Mouse (Mus musculus) embryonic facial prominence, embryonic 10.5 days (tissue): ENCODE results near the gene Nmt1. TPM values are rescaled to one million over a fixed set of nuclear protein-coding genes. Genes with fewer than 3 reads are reported as not detected.

Experiments
- DNase-seq: peaks from one replicate; pipeline ENCODE4 v3.0.0-alpha.2; 2017; ENCODE audit warnings: low spot score
- H3K27ac ChIP-seq: fragments of 300-500 bp; sonication (generic); replicated peaks from 2 replicates; pipeline ENCODE4 v1.5.1; 2016; ENCODE audit warnings: mild to moderate bottlenecking
- H3K27me3 ChIP-seq: fragments of 300-500 bp; sonication (generic); replicated peaks from 2 replicates; pipeline ENCODE4 v1.6.1; 2016; ENCODE audit warnings: low read depth, mild to moderate bottlenecking; ENCODE audit not compliant: poor library complexity, severe bottlenecking
- H3K36me3 ChIP-seq: fragments of 300-500 bp; sonication (generic); replicated peaks from 2 replicates; pipeline ENCODE4 v1.6.1; 2016; ENCODE audit warnings: mild to moderate bottlenecking, moderate library complexity
- H3K4me1 ChIP-seq: fragments of 300-500 bp; sonication (generic); 2 replicates; pipeline ENCODE4 v1.6.1; 2016
- H3K4me3 ChIP-seq: fragments of 300-500 bp; sonication (generic); 2 replicates; pipeline ENCODE4 v1.5.1; 2016; ENCODE audit warnings: mild to moderate bottlenecking, moderate library complexity
- H3K9me3 ChIP-seq: fragments of 300-500 bp; sonication (generic); 2 replicates; pipeline ENCODE4 v1.6.1; 2016; ENCODE audit warnings: mild to moderate bottlenecking
- WGBS: fragments of 180-500 bp; shearing (Covaris S2); methylation state at CpG from one replicate; pipeline ENCODE4 v1.1.7; 2016; 5-methylcytosine and 5-hydroxymethylcytosine counted together
- polyA plus RNA-seq: library from polyadenylated mRNA; unstranded; fragments of >200 nt; fragmentation: Nextera tagmentation; extraction: Ambion mirVana; gene quantifications from 2 replicates; pipeline ENCODE4 v1.2.1, GENCODE M21; 2016

Gene Nmt1
- polyA plus RNA-seq, 1 experiment from 2014 or later = 63.2 TPM

- Histone ChIP-seq H3K27ac (no peak overlapping the region), H3K36me3 (peaks cover 85% of the 10 kb centered on the region), H3K4me1 (peaks cover 33% of the 10 kb centered on the region), H3K4me3 (no peak overlapping the region), H3K9me3 (no peaks in the 10 kb centered on the region), H3K27me3 (peaks cover 8% of the 10 kb centered on the region)
- 94% methylated on average over 12 of the region's 12 CpGs for WGBS
- no peak for DNase-seq
Observed at GRCm38 (mm10) chr11:102996991-102997770, 30.8 kb upstream of the Nmt1 start.

- no peaks in the 10 kb centered on the region for H3K27me3 ChIP-seq
- no peak overlapping the region for H3K27ac ChIP-seq
- DNase-seq = no peak
- 91% methylated on average over 7 of the region's 7 CpGs for WGBS
- H3K4me3 ChIP-seq = no peak overlapping the region
- peaks cover 95% of the 10 kb centered on the region for H3K36me3 ChIP-seq
- H3K4me1 ChIP-seq = peaks cover 26% of the 10 kb centered on the region
- H3K9me3 ChIP-seq = no peaks in the 10 kb centered on the region
Observed at GRCm38 (mm10) chr11:102998254-102998576, 29.8 kb upstream of the Nmt1 start.

GRCm38 (mm10) chr11:102998577-102999316 lies 29.2 kb upstream of the Nmt1 start:
- WGBS = 83% methylated on average over 14 of the region's 14 CpGs
- peaks cover 95% of the 10 kb centered on the region for H3K36me3 ChIP-seq
- no peak for DNase-seq
- H3K4me1 ChIP-seq = peaks cover 24% of the 10 kb centered on the region
- no peak overlapping the region for H3K27ac ChIP-seq
- H3K9me3 ChIP-seq = no peaks in the 10 kb centered on the region
- H3K27me3 ChIP-seq = no peaks in the 10 kb centered on the region
- H3K4me3 ChIP-seq = no peak overlapping the region

- Histone ChIP-seq H3K4me1 (peaks cover 19% of the 10 kb centered on the region), H3K9me3 (no peaks in the 10 kb centered on the region), H3K27ac (no peak overlapping the region), H3K4me3 (no peak overlapping the region), H3K27me3 (no peaks in the 10 kb centered on the region), H3K36me3 (peaks cover 93% of the 10 kb centered on the region)
- WGBS = 88% methylated on average over 14 of the region's 14 CpGs
- DNase-seq = no peak
Observed at GRCm38 (mm10) chr11:102999317-102999970, 28.5 kb upstream of the Nmt1 start.

GRCm38 (mm10) chr11:103000111-103000510 lies 27.9 kb upstream of the Nmt1 start:
- Histone ChIP-seq H3K9me3 (no peaks in the 10 kb centered on the region), H3K27ac (no peak overlapping the region), H3K27me3 (no peaks in the 10 kb centered on the region), H3K4me3 (no peak overlapping the region), H3K4me1 (peaks cover 19% of the 10 kb centered on the region), H3K36me3 (peaks cover 93% of the 10 kb centered on the region)
- no peak for DNase-seq
- WGBS = 92% methylated on average over 16 of the region's 16 CpGs

- no peak for DNase-seq
- Histone ChIP-seq H3K27me3 (no peaks in the 10 kb centered on the region), H3K4me3 (no peak overlapping the region), H3K36me3 (peaks cover 93% of the 10 kb centered on the region), H3K4me1 (peaks cover 19% of the 10 kb centered on the region), H3K9me3 (no peaks in the 10 kb centered on the region), H3K27ac (no peak overlapping the region)
- 77% methylated on average over 5 of the region's 5 CpGs for WGBS
Observed at GRCm38 (mm10) chr11:103001063-103001462, 26.9 kb upstream of the Nmt1 start.

- no peak for DNase-seq
- peaks cover 93% of the 10 kb centered on the region for H3K36me3 ChIP-seq
- H3K9me3 ChIP-seq = no peaks in the 10 kb centered on the region
- peaks cover 27% of the 10 kb centered on the region for H3K4me1 ChIP-seq
- H3K27me3 ChIP-seq = no peaks in the 10 kb centered on the region
- WGBS = 69% methylated on average over 5 of the region's 5 CpGs
- H3K4me3 ChIP-seq = no peak overlapping the region
- H3K27ac ChIP-seq = no peak overlapping the region
Observed at GRCm38 (mm10) chr11:103003210-103003609, 24.8 kb upstream of the Nmt1 start.

- WGBS = 88% methylated on average over 1 of the region's 1 CpGs
- Histone ChIP-seq H3K27me3 (no peaks in the 10 kb centered on the region), H3K9me3 (no peaks in the 10 kb centered on the region), H3K27ac (no peak overlapping the region), H3K4me3 (no peak overlapping the region), H3K4me1 (peaks cover 13% of the 10 kb centered on the region), H3K36me3 (peaks cover 91% of the 10 kb centered on the region)
- DNase-seq = no peak
Observed at GRCm38 (mm10) chr11:103004852-103005251, 23.1 kb upstream of the Nmt1 start.

- no peak for DNase-seq
- Histone ChIP-seq H3K9me3 (no peaks in the 10 kb centered on the region), H3K4me1 (peaks cover 13% of the 10 kb centered on the region), H3K27ac (no peak overlapping the region), H3K27me3 (no peaks in the 10 kb centered on the region), H3K4me3 (no peak overlapping the region), H3K36me3 (peaks cover 91% of the 10 kb centered on the region)
- WGBS = 91% methylated on average over 11 of the region's 11 CpGs
Observed at GRCm38 (mm10) chr11:103005254-103005981, 22.6 kb upstream of the Nmt1 start.

- DNase-seq = no peak
- WGBS = 89% methylated on average over 7 of the region's 7 CpGs
Observed at GRCm38 (mm10) chr11:103006286-103007000, 21.5 kb upstream of the Nmt1 start.

GRCm38 (mm10) chr11:103007001-103007340 lies 21.0 kb upstream of the Nmt1 start:
- Histone ChIP-seq H3K27ac (no peak overlapping the region), H3K36me3 (peaks cover 96% of the 10 kb centered on the region), H3K27me3 (no peaks in the 10 kb centered on the region), H3K4me1 (peaks cover 13% of the 10 kb centered on the region), H3K9me3 (no peaks in the 10 kb centered on the region), H3K4me3 (no peak overlapping the region)
- WGBS = 85% methylated on average over 6 of the region's 6 CpGs
- DNase-seq = no peak

More at GRCm38 (mm10) chr11:103006286-103007000, 21.5 kb upstream of the Nmt1 start:
- no peaks in the 10 kb centered on the region for H3K27me3 ChIP-seq
- H3K4me1 ChIP-seq = peaks cover 13% of the 10 kb centered on the region
- peaks cover 94% of the 10 kb centered on the region for H3K36me3 ChIP-seq
- no peak overlapping the region for H3K4me3 ChIP-seq
- no peak overlapping the region for H3K27ac ChIP-seq
- no peaks in the 10 kb centered on the region for H3K9me3 ChIP-seq

GRCm38 (mm10) chr11:103008558-103008957 lies 19.4 kb upstream of the Nmt1 start:
- Histone ChIP-seq H3K27me3 (no peaks in the 10 kb centered on the region), H3K36me3 (peaks cover 96% of the 10 kb centered on the region), H3K4me3 (no peak overlapping the region), H3K27ac (no peak overlapping the region), H3K9me3 (no peaks in the 10 kb centered on the region), H3K4me1 (peaks cover 8% of the 10 kb centered on the region)
- no peak for DNase-seq
- WGBS = 92% methylated on average over 7 of the region's 7 CpGs
